Mouse (Mus musculus) myocyte (in vitro differentiated cells): ENCODE results near the gene Palm. TPM values are rescaled to one million over a fixed set of nuclear protein-coding genes. Genes with fewer than 3 reads are reported as not detected.

Experiments used
- H3K27me3 ChIP-seq: one replicate; pipeline ENCODE4 v1.6.1; 2011; ENCODE audit not compliant: control insufficient read depth, insufficient read depth, insufficient read length
- H3K36me3 ChIP-seq: one replicate; pipeline ENCODE4 v1.6.1; 2011; ENCODE audit not compliant: control insufficient read depth, insufficient read depth
- H3K4me2 ChIP-seq: one replicate; pipeline ENCODE4 v1.6.1; 2011; ENCODE audit warnings: low read depth, control low read depth
- H3K4me3 ChIP-seq: one replicate; pipeline ENCODE4 v1.5.1; 2011; ENCODE audit warnings: mild to moderate bottlenecking, control low read depth, moderate library complexity
- H3K79me2 ChIP-seq: one replicate; pipeline ENCODE4 v1.6.1; 2011; ENCODE audit not compliant: control insufficient read depth, insufficient read depth
- H3ac ChIP-seq: one replicate; pipeline ENCODE4 v1.6.1; 2011; ENCODE audit not compliant: control insufficient read depth, insufficient read length
- CEBPB ChIP-seq: IDR thresholded peaks from 2 replicates; pipeline ENCODE4 v1.6.1; 2011; ENCODE audit warnings: mild to moderate bottlenecking, moderate library complexity; ENCODE audit not compliant: poor library complexity, insufficient read depth, severe bottlenecking
- E2F4 ChIP-seq: IDR thresholded peaks from one replicate; pipeline ENCODE4 v1.6.1; 2011; ENCODE audit warnings: mild to moderate bottlenecking, control low read depth, moderate library complexity; ENCODE audit not compliant: insufficient read depth
- MAX ChIP-seq: IDR thresholded peaks from one replicate; pipeline ENCODE4 v1.6.1; 2011; ENCODE audit warnings: low read depth, mild to moderate bottlenecking, control low read depth
- MYOD1 ChIP-seq, 3 experiments: IDR thresholded peaks; one replicate each; pipeline ENCODE4 v1.6.1; 2011; ENCODE audit warnings: control low read depth in 2 of 3, low read depth in 2 of 3, mild to moderate bottlenecking in 2 of 3, moderate library complexity in 1 of 3; ENCODE audit not compliant: insufficient read length in 2 of 3, control insufficient read depth in 1 of 3
- MYOG ChIP-seq, 3 experiments: IDR thresholded peaks; one replicate each; pipeline ENCODE4 v1.6.1; 2011; ENCODE audit warnings: control low read depth in 2 of 3, low read depth in 2 of 3, mild to moderate bottlenecking in 2 of 3; ENCODE audit not compliant: insufficient read length in 2 of 3, control insufficient read depth in 1 of 3, insufficient read depth in 1 of 3
- POLR2A ChIP-seq: IDR thresholded peaks from one replicate; pipeline ENCODE4 v1.6.1; 2011; ENCODE audit warnings: low read depth, mild to moderate bottlenecking, control low read depth, moderate library complexity; ENCODE audit not compliant: insufficient read length
- POLR2AphosphoS2 ChIP-seq: IDR thresholded peaks from one replicate; pipeline ENCODE4 v1.6.1; 2011; ENCODE audit warnings: low read depth, control low read depth; ENCODE audit not compliant: insufficient read length
- REST ChIP-seq: IDR thresholded peaks from one replicate; pipeline ENCODE4 v1.6.1; 2011; ENCODE audit warnings: mild to moderate bottlenecking, control low read depth, moderate library complexity; ENCODE audit not compliant: insufficient read depth, insufficient read length
- SRF ChIP-seq: IDR thresholded peaks from one replicate; pipeline ENCODE4 v1.6.1; 2011; ENCODE audit warnings: low read depth; ENCODE audit not compliant: control insufficient read depth, insufficient read length
- TCF12 ChIP-seq: IDR thresholded peaks from one replicate; pipeline ENCODE4 v1.6.1; 2011; ENCODE audit warnings: mild to moderate bottlenecking, control low read depth; ENCODE audit not compliant: poor library complexity, insufficient read depth, severe bottlenecking
- TCF3 ChIP-seq: IDR thresholded peaks from one replicate; pipeline ENCODE4 v1.6.1; 2011; ENCODE audit warnings: low read depth, control low read depth; ENCODE audit not compliant: insufficient read length
- USF1 ChIP-seq: IDR thresholded peaks from one replicate; pipeline ENCODE4 v1.6.1; 2011; ENCODE audit warnings: low read depth, mild to moderate bottlenecking, control low read depth, moderate library complexity
- polyA plus RNA-seq: library from polyadenylated mRNA; unstranded; fragments of >200 nt; fragmentation: generic; extraction: Trizol; gene quantifications from one replicate; pipeline ENCODE4 v1.2.1, GENCODE M21; 2012; ENCODE audit warnings: missing spikeins

Palm gene
- polyA plus RNA-seq, 1 experiment: 70.0 TPM

- peak overlapping the region; percentile 83 for H3ac ChIP-seq
- H3K79me2 ChIP-seq: peaks cover 59% of the 10 kb centered on the region
- TF ChIP-seq TCF12 (no peak), TCF3 (no peak), MAX (no peak), CEBPB (no peak), REST (no peak), MYOD1 (IDR thresholded peaks at IDR 0.05; ENCODE audit: control insufficient read depth in 1 of 3, insufficient read length in 2 of 3, low read depth in 2 of 3) (no peak), USF1 (no peak), E2F4 (no peak), POLR2A (no peak), MYOG (IDR thresholded peaks at IDR 0.05; ENCODE audit: control insufficient read depth in 1 of 3, insufficient read depth in 1 of 3, insufficient read length in 2 of 3, low read depth in 2 of 3) (no peak), POLR2AphosphoS2 (no peak), SRF (no peak)
- peak overlapping the region; percentile 96 for H3K4me2 ChIP-seq
- no peaks in the 10 kb centered on the region for H3K27me3 ChIP-seq
- H3K4me3 ChIP-seq: peak overlapping the region; percentile 98
- H3K36me3 ChIP-seq: peaks cover 29% of the 10 kb centered on the region
Measured at GRCm38 (mm10) chr10:79856280-79856679, 62.9 kb downstream of the Palm start.

DNA sequence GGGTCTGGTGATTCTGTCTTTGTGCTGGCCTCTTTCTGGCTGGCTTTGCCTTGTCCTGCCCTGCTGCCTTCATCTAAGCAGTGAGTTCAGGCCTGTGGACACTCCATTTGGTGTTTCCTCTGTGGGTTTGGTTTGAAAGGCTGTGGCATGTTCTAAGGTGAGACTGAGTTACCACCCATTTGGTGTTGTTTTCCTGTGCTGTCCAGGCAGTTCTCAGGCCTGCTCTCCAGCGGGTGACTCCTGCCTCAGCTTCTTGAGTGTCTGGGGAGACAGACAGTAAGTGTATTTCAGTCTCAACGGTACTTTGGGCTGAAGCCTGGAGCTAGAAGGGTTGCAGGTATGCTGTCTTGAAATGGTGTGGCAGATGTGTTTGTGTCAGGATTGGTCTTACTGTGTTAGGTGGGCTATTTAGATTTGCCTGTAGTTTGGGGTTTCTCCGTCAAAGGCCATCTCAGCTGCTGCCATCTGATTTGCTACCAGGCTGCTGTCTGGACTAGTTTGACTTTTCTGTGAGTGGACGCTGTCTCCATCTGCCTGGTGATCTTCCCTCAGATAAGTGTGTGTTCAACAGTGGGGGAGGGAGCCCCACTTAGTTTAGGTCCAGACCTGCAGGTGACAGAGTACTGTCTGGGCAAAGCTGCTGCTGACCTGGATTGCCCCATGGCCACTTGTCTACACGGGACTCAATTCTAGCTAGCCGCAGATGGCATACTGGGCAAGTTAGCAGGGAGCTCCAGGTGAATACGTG lies 63.5 kb downstream of the Palm start:
- peak overlapping the region; percentile 98 for H3K4me3 ChIP-seq
- peaks cover 35% of the 10 kb centered on the region for H3K36me3 ChIP-seq
- H3ac ChIP-seq: peak overlapping the region; percentile 83
- TF ChIP-seq MAX: no peak
- no peak for TF ChIP-seq POLR2A
- TF ChIP-seq TCF12: no peak
- no peak for TF ChIP-seq TCF3
- no peak for TF ChIP-seq CEBPB
- TF ChIP-seq E2F4: no peak
- no peak for TF ChIP-seq REST
- TF ChIP-seq MYOD1 (IDR thresholded peaks at IDR 0.05; ENCODE audit: control insufficient read depth in 1 of 3, insufficient read length in 2 of 3, low read depth in 2 of 3): no peak
- TF ChIP-seq SRF: no peak
- TF ChIP-seq MYOG (IDR thresholded peaks at IDR 0.05; ENCODE audit: control insufficient read depth in 1 of 3, insufficient read depth in 1 of 3, insufficient read length in 2 of 3, low read depth in 2 of 3): no peak
- TF ChIP-seq POLR2AphosphoS2: no peak
- no peak for TF ChIP-seq USF1
- H3K79me2 ChIP-seq: peaks cover 63% of the 10 kb centered on the region
- H3K27me3 ChIP-seq: no peaks in the 10 kb centered on the region
- peak overlapping the region; percentile 96 for H3K4me2 ChIP-seq

DNA sequence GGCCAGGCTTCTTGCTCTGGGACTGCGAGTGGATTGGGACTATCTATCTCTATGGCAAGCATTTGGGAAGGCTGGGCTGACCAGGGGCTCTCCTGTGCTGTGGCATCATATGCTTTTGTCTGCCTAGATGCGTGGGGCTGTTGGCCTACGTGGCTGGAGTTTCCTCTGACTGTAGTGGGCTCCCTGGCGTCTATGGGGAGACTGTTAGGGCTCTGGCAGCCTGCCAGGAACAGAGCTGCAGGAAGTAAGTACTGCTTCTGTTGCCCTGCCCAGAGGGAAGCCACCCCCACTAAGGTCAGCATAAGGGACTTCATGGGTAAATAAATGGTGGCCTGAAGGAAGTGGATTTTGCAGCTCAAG lies 64.1 kb downstream of the Palm start:
- TF ChIP-seq POLR2A (peak; percentile 30), MYOD1 (IDR thresholded peaks at IDR 0.05; ENCODE audit: control insufficient read depth in 1 of 3, insufficient read length in 2 of 3, low read depth in 2 of 3) (no peak), POLR2AphosphoS2 (peak; percentile 11), MAX (no peak), E2F4 (no peak), REST (no peak), CEBPB (no peak)
- H3K79me2 ChIP-seq: peaks cover 63% of the 10 kb centered on the region
- peaks cover 41% of the 10 kb centered on the region for H3K36me3 ChIP-seq
- peak overlapping the region; percentile 98 for H3K4me3 ChIP-seq
- no peaks in the 10 kb centered on the region for H3K27me3 ChIP-seq
- peak overlapping the region; percentile 83 for H3ac ChIP-seq
- H3K4me2 ChIP-seq: peak overlapping the region; percentile 96

DNA sequence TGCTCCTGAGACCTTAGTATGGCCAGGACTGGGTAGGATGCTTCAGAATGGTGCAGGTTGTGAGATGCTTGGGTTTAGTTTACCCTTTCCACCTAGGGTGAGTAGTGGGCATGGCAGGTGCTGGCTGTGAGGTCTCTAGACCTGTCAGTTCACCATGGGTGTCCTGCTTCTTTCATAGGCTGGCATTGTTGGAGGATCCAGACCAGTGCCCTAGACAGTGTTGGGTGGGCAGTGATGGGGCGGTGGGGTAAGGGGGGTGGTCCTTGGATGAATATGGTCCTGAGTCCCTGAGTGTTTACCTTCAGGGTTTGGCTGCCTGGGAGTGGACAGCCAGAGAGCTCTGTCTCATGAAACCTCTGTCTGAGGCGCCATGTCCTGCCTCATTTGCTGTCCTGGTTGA lies 64.5 kb downstream of the Palm start:
- Histone ChIP-seq H3K27me3 (no peaks in the 10 kb centered on the region), H3ac (no peak overlapping the region), H3K4me3 (peak overlapping the region; percentile 98), H3K4me2 (peak overlapping the region; percentile 96), H3K36me3 (peaks cover 45% of the 10 kb centered on the region), H3K79me2 (peaks cover 63% of the 10 kb centered on the region)
- TF ChIP-seq POLR2A (no peak), E2F4 (no peak)

GRCm38 (mm10) chr10:79858416-79859074 lies 65.2 kb downstream of the Palm start:
- Histone ChIP-seq H3ac (no peak overlapping the region), H3K4me3 (peak overlapping the region; percentile 98), H3K27me3 (no peaks in the 10 kb centered on the region), H3K79me2 (peaks cover 63% of the 10 kb centered on the region), H3K4me2 (peak overlapping the region; percentile 96), H3K36me3 (peaks cover 50% of the 10 kb centered on the region)
- TF ChIP-seq E2F4 (no peak), MAX (no peak), POLR2A (peak; percentile 26), USF1 (no peak), TCF3 (no peak), MYOD1 (IDR thresholded peaks at IDR 0.05; ENCODE audit: control insufficient read depth in 1 of 3, insufficient read length in 2 of 3, low read depth in 2 of 3) (peak in 2 of 3 experiments; percentile 15 to 21), TCF12 (no peak), MYOG (IDR thresholded peaks at IDR 0.05; ENCODE audit: control insufficient read depth in 1 of 3, insufficient read depth in 1 of 3, insufficient read length in 2 of 3, low read depth in 2 of 3) (peak in 1 of 3 experiments; percentile 61), REST (no peak), POLR2AphosphoS2 (no peak), SRF (no peak), CEBPB (no peak)
